Mouse (Mus musculus) midbrain, embryonic 13.5 days (tissue): ENCODE measurements around the gene Get4. TPM values are rescaled to one million over a fixed set of nuclear protein-coding genes. Genes with fewer than 3 reads are reported as not detected.

Experiments used
- ATAC-seq: fragments of 200-750 bp; cut with Nextera tagmentation; 2 replicates; pipeline ENCODE4 v1.8.0; 2017; ENCODE audit warnings: mild to moderate bottlenecking, moderate TSS enrichment, moderate library complexity
- H3K27ac ChIP-seq: fragments of 300-500 bp; sonication (generic); 2 replicates; pipeline ENCODE4 v1.5.1; 2015; ENCODE audit warnings: inconsistent platforms, mild to moderate bottlenecking, moderate library complexity
- H3K27me3 ChIP-seq: fragments of 300-500 bp; sonication (generic); 2 replicates; pipeline ENCODE4 v1.6.1; 2015; ENCODE audit warnings: mild to moderate bottlenecking, inconsistent platforms
- H3K36me3 ChIP-seq: fragments of 300-500 bp; sonication (generic); 2 replicates; pipeline ENCODE4 v1.6.1; 2015; ENCODE audit warnings: mild to moderate bottlenecking, inconsistent platforms
- H3K4me1 ChIP-seq: fragments of 300-500 bp; sonication (generic); replicated peaks from 2 replicates; pipeline ENCODE4 v1.6.1; 2015; ENCODE audit warnings: inconsistent platforms
- H3K4me2 ChIP-seq: fragments of 300-500 bp; sonication (generic); replicated peaks from 2 replicates; pipeline ENCODE4 v1.6.1; 2015; ENCODE audit warnings: moderate library complexity, mild to moderate bottlenecking, inconsistent platforms
- H3K4me3 ChIP-seq: fragments of 300-500 bp; sonication (generic); replicated peaks from 2 replicates; pipeline ENCODE4 v1.5.1; 2015; ENCODE audit warnings: mild to moderate bottlenecking, inconsistent platforms
- H3K9ac ChIP-seq: fragments of 300-500 bp; sonication (generic); replicated peaks from 2 replicates; pipeline ENCODE4 v1.6.1; 2015; ENCODE audit warnings: mild to moderate bottlenecking, inconsistent platforms
- H3K9me3 ChIP-seq: fragments of 300-500 bp; sonication (generic); 2 replicates; pipeline ENCODE4 v1.6.1; 2016; ENCODE audit warnings: mild to moderate bottlenecking, inconsistent platforms
- WGBS: fragments of 180-500 bp; shearing (Covaris S2); methylation state at CpG from one replicate; pipeline ENCODE4 v1.1.7; 2015; 5-methylcytosine and 5-hydroxymethylcytosine counted together
- polyA plus RNA-seq: library from polyadenylated mRNA; unstranded; fragments of >200 nt; fragmentation: Nextera tagmentation; extraction: Ambion mirVana; gene quantifications from 2 replicates; pipeline ENCODE4 v1.2.1, GENCODE M21; 2015

Gene Get4
- polyA plus RNA-seq: 112 and 116 TPM in 2 replicates

- H3K4me3 ChIP-seq: peak within 1 kb of the TSS; percentile 81
- H3K9me3 ChIP-seq: no peaks in the 10 kb centered on the region
- ATAC-seq: peak; percentile 95
- no peaks in the 10 kb centered on the region for H3K27me3 ChIP-seq
- H3K4me1 ChIP-seq: peaks cover 38% of the 10 kb centered on the region
- H3K36me3 ChIP-seq: peaks cover 38% of the 10 kb centered on the region
- H3K4me2 ChIP-seq: peak within 1 kb of the TSS; percentile 95
- under 1% methylated on average over 90 of the region's 90 CpGs for WGBS
- peak within 1 kb of the TSS; percentile 82 for H3K27ac ChIP-seq
- peak within 1 kb of the TSS; percentile 88 for H3K9ac ChIP-seq
Measured at GRCm38 (mm10) chr5:139252081-139252909, at the start of gene Get4. Gene Get4, plus strand, starts transcription at chr5:139252324.

- Histone ChIP-seq H3K9me3 (no peaks in the 10 kb centered on the region), H3K4me1 (peaks cover 40% of the 10 kb centered on the region), H3K4me3 (no peak overlapping the region), H3K4me2 (no peak overlapping the region), H3K27me3 (no peaks in the 10 kb centered on the region), H3K27ac (no peak overlapping the region), H3K9ac (no peak overlapping the region), H3K36me3 (0 out of 2 replicates have a peak, but pooled peaks cover 4% of the 10 kb centered on the region)
- ATAC-seq: no peak
- 93% methylated on average over 5 of the region's 5 CpGs for WGBS
Measured at GRCm38 (mm10) chr5:139203312-139203711, 48.8 kb upstream of the Get4 start.

GRCm38 (mm10) chr5:139206081-139206480 lies 46.0 kb upstream of the Get4 start:
- ATAC-seq: no peak
- Histone ChIP-seq H3K9me3 (no peaks in the 10 kb centered on the region), H3K9ac (no peak overlapping the region; the same call in 1 of the 2 replicates), H3K27me3 (no peaks in the 10 kb centered on the region), H3K27ac (no peak overlapping the region), H3K4me3 (no peak overlapping the region), H3K4me2 (no peak overlapping the region), H3K36me3 (peaks cover 20% of the 10 kb centered on the region), H3K4me1 (peaks cover 33% of the 10 kb centered on the region)
- 74% methylated on average over 4 of the region's 4 CpGs for WGBS

- Histone ChIP-seq H3K36me3 (peaks cover 20% of the 10 kb centered on the region), H3K27me3 (no peaks in the 10 kb centered on the region), H3K9ac (no peak overlapping the region; the same call in 1 of the 2 replicates), H3K9me3 (no peaks in the 10 kb centered on the region), H3K4me1 (peaks cover 28% of the 10 kb centered on the region), H3K4me2 (no peak overlapping the region), H3K4me3 (no peak overlapping the region), H3K27ac (no peak overlapping the region)
- WGBS: 66% methylated on average over 7 of the region's 7 CpGs
- no peak for ATAC-seq
Measured at GRCm38 (mm10) chr5:139206525-139206924, 45.6 kb upstream of the Get4 start.

- Histone ChIP-seq H3K4me1 (peaks cover 17% of the 10 kb centered on the region), H3K27ac (no peak overlapping the region), H3K9ac (no peak overlapping the region), H3K9me3 (no peaks in the 10 kb centered on the region), H3K4me2 (no peak overlapping the region), H3K27me3 (no peaks in the 10 kb centered on the region), H3K4me3 (no peak overlapping the region), H3K36me3 (peaks cover 25% of the 10 kb centered on the region)
- ATAC-seq: no peak
Measured at GRCm38 (mm10) chr5:139208183-139208582, 43.9 kb upstream of the Get4 start.

GRCm38 (mm10) chr5:139208871-139209684 lies 43.0 kb upstream of the Get4 start:
- Histone ChIP-seq H3K27ac (no peak overlapping the region), H3K4me2 (no peak overlapping the region), H3K4me3 (no peak overlapping the region), H3K27me3 (no peaks in the 10 kb centered on the region), H3K36me3 (peaks cover 25% of the 10 kb centered on the region), H3K9ac (no peak overlapping the region), H3K4me1 (peaks cover 17% of the 10 kb centered on the region), H3K9me3 (no peaks in the 10 kb centered on the region)
- no peak for ATAC-seq
- 87% methylated on average over 10 of the region's 10 CpGs for WGBS

- ATAC-seq: no peak
- H3K36me3 ChIP-seq: peaks cover 25% of the 10 kb centered on the region
- no peak overlapping the region for H3K27ac ChIP-seq
- H3K9ac ChIP-seq: no peak overlapping the region
- H3K9me3 ChIP-seq: no peaks in the 10 kb centered on the region
- no peak overlapping the region for H3K4me3 ChIP-seq
- H3K4me1 ChIP-seq: peaks cover 17% of the 10 kb centered on the region
- no peaks in the 10 kb centered on the region for H3K27me3 ChIP-seq
- WGBS: 96% methylated on average over 7 of the region's 7 CpGs
- H3K4me2 ChIP-seq: no peak overlapping the region
Measured at GRCm38 (mm10) chr5:139209685-139210026, 42.5 kb upstream of the Get4 start.

GRCm38 (mm10) chr5:139211737-139212385 lies 40.3 kb upstream of the Get4 start:
- WGBS: 95% methylated on average over 11 of the region's 11 CpGs
- H3K36me3 ChIP-seq: peaks cover 40% of the 10 kb centered on the region
- H3K4me3 ChIP-seq: no peak overlapping the region
- H3K9me3 ChIP-seq: no peaks in the 10 kb centered on the region
- no peak overlapping the region for H3K27ac ChIP-seq
- no peaks in the 10 kb centered on the region for H3K27me3 ChIP-seq
- no peak overlapping the region for H3K9ac ChIP-seq
- ATAC-seq: no peak
- 0 out of 2 replicates have a peak, but pooled peaks cover 3% of the 10 kb centered on the region for H3K4me1 ChIP-seq
- H3K4me2 ChIP-seq: no peak overlapping the region

GRCm38 (mm10) chr5:139214298-139214697 lies 37.8 kb upstream of the Get4 start:
- Histone ChIP-seq H3K9me3 (no peaks in the 10 kb centered on the region), H3K27ac (no peak overlapping the region), H3K9ac (no peak overlapping the region), H3K36me3 (peaks cover 38% of the 10 kb centered on the region), H3K4me1 (no peaks in the 10 kb centered on the region), H3K4me3 (no peak overlapping the region), H3K27me3 (no peaks in the 10 kb centered on the region), H3K4me2 (no peak overlapping the region)
- no peak for ATAC-seq

GRCm38 (mm10) chr5:139215184-139215583 lies 36.9 kb upstream of the Get4 start:
- H3K9me3 ChIP-seq: no peaks in the 10 kb centered on the region
- H3K36me3 ChIP-seq: peaks cover 41% of the 10 kb centered on the region
- no peak overlapping the region for H3K4me2 ChIP-seq
- no peak overlapping the region for H3K9ac ChIP-seq
- 97% methylated on average over 5 of the region's 5 CpGs for whole genome bisulfite sequencing
- no peak overlapping the region for H3K4me3 ChIP-seq
- no peaks in the 10 kb centered on the region for H3K27me3 ChIP-seq
- H3K4me1 ChIP-seq: no peaks in the 10 kb centered on the region
- ATAC-seq: no peak
- H3K27ac ChIP-seq: no peak overlapping the region

- H3K4me3 ChIP-seq: no peak overlapping the region
- 93% methylated on average over 2 of the region's 2 CpGs for WGBS
- no peaks in the 10 kb centered on the region for H3K27me3 ChIP-seq
- no peaks in the 10 kb centered on the region for H3K9me3 ChIP-seq
- peaks cover 40% of the 10 kb centered on the region for H3K36me3 ChIP-seq
- no peak overlapping the region for H3K27ac ChIP-seq
- H3K4me2 ChIP-seq: no peak overlapping the region
- H3K4me1 ChIP-seq: no peaks in the 10 kb centered on the region
- no peak for ATAC-seq
- H3K9ac ChIP-seq: no peak overlapping the region
Measured at GRCm38 (mm10) chr5:139216121-139216520, 36.0 kb upstream of the Get4 start.

- H3K4me3 ChIP-seq: no peak overlapping the region
- no peak for ATAC-seq
- H3K27me3 ChIP-seq: no peaks in the 10 kb centered on the region
- no peak overlapping the region for H3K4me2 ChIP-seq
- no peak overlapping the region for H3K27ac ChIP-seq
- 93% methylated on average over 3 of the region's 3 CpGs for WGBS
- H3K9ac ChIP-seq: no peak overlapping the region
- H3K4me1 ChIP-seq: no peaks in the 10 kb centered on the region
- peaks cover 47% of the 10 kb centered on the region for H3K36me3 ChIP-seq
- H3K9me3 ChIP-seq: no peaks in the 10 kb centered on the region
Measured at GRCm38 (mm10) chr5:139216774-139217173, 35.4 kb upstream of the Get4 start.
